In the genomic region with DNA sequence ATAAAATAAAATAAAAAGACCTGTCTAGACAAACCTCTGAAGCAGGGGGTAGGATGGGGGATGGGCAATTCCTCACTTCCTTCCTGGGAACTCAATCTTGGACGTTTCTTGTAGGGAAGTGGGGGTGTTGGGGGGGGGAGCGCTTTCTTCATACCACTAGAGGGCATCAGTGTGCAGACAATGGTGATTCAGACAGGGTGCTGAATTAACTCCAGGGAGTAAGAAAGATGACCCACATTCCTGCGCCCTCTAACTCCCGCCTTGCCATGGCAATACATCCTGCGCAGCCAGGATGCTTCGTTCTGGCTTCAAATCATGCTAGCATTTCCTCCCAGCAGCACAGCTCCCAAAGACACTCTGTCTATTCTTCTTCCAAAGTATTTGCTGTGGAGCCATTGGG, we compare ENCODE assay signal across 9 mouse cellular contexts.
DNase-seq lines count a peak whose midpoint lies in the region; ATAC-seq lines count a peak whose summit lies in the region.
"Had no signal": no experiment of that assay in that cellular context is flagged by ENCODE, and none has a peak within 500 bp of the region (broad histone marks: within the 10 kb centered on the region; RNA-seq: fewer than 3 reads in every experiment).

No protein-coding gene starts in this region.

- no peak overlapping the region for H3K27ac ChIP-seq in midbrain, embryonic 10.5 days (replicated peaks)
- H3K27ac ChIP-seq in midbrain, embryonic 15.5 days, result no peak overlapping the region

- DNase-seq in gastrocnemius, postnatal 14 days, result peak; percentile 10
- no peak for DNase-seq in gastrocnemius, postnatal 25 days
- DNase-seq in midbrain, embryonic 10.5 days (ENCODE audit: low spot score), result peak; percentile 41
- peak; percentile 67 for DNase-seq in brain, adult 2 months (ENCODE audit: low read depth, low spot score)
- DNase-seq in lung, postnatal 36 days, result peak; percentile 12
- no peak for DNase-seq in heart, postnatal 25 days (ENCODE audit: low spot score)

- intact Hi-C loops in gastrocnemius, postnatal 14 days (cut with DNase I; ENCODE audit: low total_unique reads), result loop anchor here (10.0 kb wide), 1 partner anchor 252 kb away; no protein-coding TSS in a partner anchor
- intact Hi-C loops in heart, postnatal 25 days (cut with DNase I), result loop anchor here (2.0 kb wide), 1 partner anchor 258 kb away; no protein-coding TSS in a partner anchor

- peaks cover 6% of the 10 kb centered on the region for H3K4me1 ChIP-seq in midbrain, embryonic 10.5 days
- H3K4me1 ChIP-seq in midbrain, embryonic 15.5 days, result no peaks in the 10 kb centered on the region
- H3K4me1 ChIP-seq: megakaryocyte, embryonic 14.5 days had no signal

- no peak for ATAC-seq in midbrain, embryonic 15.5 days (replicated peaks)
- ATAC-seq in monocyte, adult 5-6 weeks (replicated peaks; ENCODE audit: insufficient number of reproducible peaks, low FRiP score, low TSS enrichment, poor library complexity, severe bottlenecking), result no peak

- no peaks in the 10 kb centered on the region for H3K27me3 ChIP-seq in midbrain, embryonic 10.5 days (ENCODE audit: low read depth, poor library complexity, severe bottlenecking)
- H3K27me3 ChIP-seq in midbrain, embryonic 15.5 days (replicated peaks), result no peaks in the 10 kb centered on the region
- H3K27me3 ChIP-seq: megakaryocyte, embryonic 14.5 days had no signal

- no peak overlapping the region for H3K4me3 ChIP-seq in midbrain, embryonic 10.5 days
- no peak overlapping the region for H3K4me3 ChIP-seq in midbrain, embryonic 15.5 days
- H3K4me3 ChIP-seq: megakaryocyte, embryonic 14.5 days had no signal

- H3K36me3 ChIP-seq in midbrain, embryonic 10.5 days, result no peaks in the 10 kb centered on the region
- no peaks in the 10 kb centered on the region for H3K36me3 ChIP-seq in midbrain, embryonic 15.5 days (replicated peaks)

- H3K4me2 ChIP-seq in midbrain, embryonic 15.5 days, result no peak overlapping the region

- H3K9ac ChIP-seq in midbrain, embryonic 15.5 days, result no peak overlapping the region

- WGBS in midbrain, embryonic 10.5 days, result 15% methylated on average over 6 of the region's 6 CpGs
- 20% methylated on average over 6 of the region's 6 CpGs for WGBS in midbrain, embryonic 15.5 days

- H3K9me3 ChIP-seq in midbrain, embryonic 10.5 days (replicated peaks), result no peaks in the 10 kb centered on the region
- no peaks in the 10 kb centered on the region for H3K9me3 ChIP-seq in midbrain, embryonic 15.5 days

Comparison
In these comparisons a context has a peak if more than half of its experiments do, and no peak if none do; other contexts are left out.
1. DNase-seq: peak in gastrocnemius, postnatal 14 days (single experiment), midbrain, embryonic 10.5 days (single experiment), brain, adult 2 months (single experiment) and lung, postnatal 36 days (single experiment); none in gastrocnemius, postnatal 25 days (single experiment) and heart, postnatal 25 days (single experiment).